Mouse (Mus musculus): ENCODE results near the gene Ero1lb. TPM values are rescaled to one million over a fixed set of nuclear protein-coding genes. Genes with fewer than 3 reads are reported as not detected.

Gene Ero1lb
- total RNA-seq, 2 experiments from 2014 or later, result 2.5 to 3.3 TPM

Other genes with a start within 250 kb of the Ero1lb start
- 1,000 to 10,000 TPM; 1,714 to 1,786 TPM for gene Actn2, start 225.1 kb upstream of the Ero1lb start, total RNA-seq (2021)
- 10 to 100 TPM; 15.8 to 16.4 TPM for gene Heatr1, start 170.8 kb upstream of the Ero1lb start, total RNA-seq (2021)
- gene Lgals8, start 100.9 kb upstream of the Ero1lb start, total RNA-seq (2021), result 10 to 100 TPM; 33.8 to 40.0 TPM
- gene Edaradd, start 45.4 kb upstream of the Ero1lb start, total RNA-seq (2021), result under 1 TPM; 0.05 to 0.13 TPM
- not detected for gene Prl2c3, start 234.2 kb downstream of the Ero1lb start, total RNA-seq (2021)